21 mouse cellular contexts compared by ENCODE assay signal in genomic region chr8:94300809-94301208, GRCm38 (mm10). TPM values are rescaled to one million over a fixed set of nuclear protein-coding genes. Genes with fewer than 3 reads are reported as not detected.
DNase-seq lines count a peak whose midpoint lies in the region; ATAC-seq lines count a peak whose summit lies in the region.
"Had no signal": no experiment of that assay in that cellular context is flagged by ENCODE, and none has a peak within 500 bp of the region (broad histone marks: within the 10 kb centered on the region; RNA-seq: fewer than 3 reads in every experiment).

No protein-coding gene starts in this region.

- ATAC-seq in heart, embryonic 12.5 days (ENCODE audit: insufficient number of reproducible peaks, low FRiP score) = no peak
- ATAC-seq in lung, embryonic 15.5 days (ENCODE audit: borderline replicate concordance, extremely low read depth, low FRiP score, low TSS enrichment) = peak; percentile 69; the same call in 1 of the 2 replicates
- peak; percentile 67 for ATAC-seq in embryonic facial prominence, embryonic 14.5 days (ENCODE audit: low read depth)
- ATAC-seq: forebrain, embryonic 14.5 days had no signal

- no peaks in the 10 kb centered on the region for H3K27me3 ChIP-seq in heart, embryonic 10.5 days (ENCODE audit: insufficient read depth, poor library complexity, severe bottlenecking)
- H3K27me3 ChIP-seq in heart, embryonic 12.5 days (replicated peaks) = no peaks in the 10 kb centered on the region
- no peaks in the 10 kb centered on the region for H3K27me3 ChIP-seq in lung, embryonic 15.5 days
- no peaks in the 10 kb centered on the region for H3K27me3 ChIP-seq in embryonic facial prominence, embryonic 14.5 days (replicated peaks; ENCODE audit: control insufficient read depth, insufficient read depth, low read length)
- no peaks in the 10 kb centered on the region for H3K27me3 ChIP-seq in splenic B cell, adult 2 months (ENCODE audit: control insufficient read depth, insufficient read depth, low read length, poor library complexity, severe bottlenecking)
- H3K27me3 ChIP-seq: embryonic facial prominence, embryonic 15.5 days; heart, embryonic 13.5 days; hindbrain, embryonic 15.5 days had no signal

- H3K27ac ChIP-seq in heart, embryonic 10.5 days = no peak overlapping the region
- H3K27ac ChIP-seq in heart, embryonic 12.5 days (ENCODE audit: poor library complexity, severe bottlenecking) = no peak overlapping the region
- peak overlapping the region; percentile 72 for H3K27ac ChIP-seq in lung, embryonic 15.5 days
- no peak overlapping the region for H3K27ac ChIP-seq in embryonic facial prominence, embryonic 14.5 days (replicated peaks; ENCODE audit: low read depth, low read length)
- H3K27ac ChIP-seq: embryonic facial prominence, embryonic 15.5 days; forebrain, embryonic 10.5 days; heart, adult 2 months; heart, embryonic 13.5 days; hindbrain, embryonic 15.5 days had no signal

- H3K4me1 ChIP-seq in heart, embryonic 10.5 days = peaks cover 20% of the 10 kb centered on the region
- H3K4me1 ChIP-seq in heart, embryonic 12.5 days (replicated peaks) = peaks cover 24% of the 10 kb centered on the region
- H3K4me1 ChIP-seq in lung, embryonic 15.5 days = peaks cover 12% of the 10 kb centered on the region
- no peaks in the 10 kb centered on the region for H3K4me1 ChIP-seq in embryonic facial prominence, embryonic 14.5 days (ENCODE audit: control insufficient read depth, insufficient read depth, low read length)
- H3K4me1 ChIP-seq: embryonic facial prominence, embryonic 15.5 days had no signal

- DNase-seq in heart, embryonic 10.5 days (ENCODE audit: low spot score) = peak; percentile 52
- DNase-seq in lung, postnatal 25 days (ENCODE audit: low spot score) = no peak
- peak; percentile 44 for DNase-seq in embryonic facial prominence, embryonic 14.5 days (ENCODE audit: low spot score)
- DNase-seq in splenic B cell, adult 2 months (ENCODE audit: low read depth, low spot score) = peak; percentile 1
- no peak for DNase-seq in adrenal gland, adult 2 months
- DNase-seq in B cell, adult 2 months = no peak
- DNase-seq: adrenal gland, postnatal 14 days; cerebellum, adult 11-12 months; cerebellum, adult 9-10 months; cerebellum, postnatal 25 days; heart, adult 2 months; heart, postnatal 36 days had no signal

- no peak overlapping the region for H3K9ac ChIP-seq in heart, embryonic 12.5 days
- no peak overlapping the region for H3K9ac ChIP-seq in lung, embryonic 15.5 days
- no peak overlapping the region for H3K9ac ChIP-seq in embryonic facial prominence, embryonic 14.5 days (ENCODE audit: low read depth, low read length)
- H3K9ac ChIP-seq: embryonic facial prominence, embryonic 15.5 days; heart, embryonic 13.5 days; hindbrain, embryonic 15.5 days had no signal

- no peak overlapping the region for H3K4me2 ChIP-seq in heart, embryonic 12.5 days
- no peak overlapping the region for H3K4me2 ChIP-seq in lung, embryonic 15.5 days
- no peak overlapping the region for H3K4me2 ChIP-seq in embryonic facial prominence, embryonic 14.5 days (ENCODE audit: low read depth, low read length)
- H3K4me2 ChIP-seq: embryonic facial prominence, embryonic 15.5 days; heart, embryonic 13.5 days; hindbrain, embryonic 15.5 days had no signal

- no peaks in the 10 kb centered on the region for H3K9me3 ChIP-seq in heart, embryonic 10.5 days
- H3K9me3 ChIP-seq in heart, embryonic 12.5 days (replicated peaks) = no peaks in the 10 kb centered on the region
- H3K9me3 ChIP-seq in lung, embryonic 15.5 days = no peaks in the 10 kb centered on the region
- no peaks in the 10 kb centered on the region for H3K9me3 ChIP-seq in embryonic facial prominence, embryonic 14.5 days (ENCODE audit: control insufficient read depth, low read length)
- H3K9me3 ChIP-seq: embryonic facial prominence, embryonic 15.5 days; forebrain, embryonic 10.5 days; heart, embryonic 13.5 days; hindbrain, embryonic 15.5 days had no signal

- 73% methylated on average over 4 of the region's 4 CpGs for WGBS in heart, embryonic 10.5 days
- WGBS in heart, embryonic 12.5 days = 65% methylated on average over 4 of the region's 4 CpGs
- 66% methylated on average over 4 of the region's 4 CpGs for WGBS in lung, embryonic 15.5 days
- WGBS in embryonic facial prominence, embryonic 14.5 days = 64% methylated on average over 4 of the region's 4 CpGs

- H3K36me3 ChIP-seq in heart, embryonic 10.5 days = peaks cover 49% of the 10 kb centered on the region
- peaks cover 46% of the 10 kb centered on the region for H3K36me3 ChIP-seq in heart, embryonic 12.5 days
- peaks cover 24% of the 10 kb centered on the region for H3K36me3 ChIP-seq in lung, embryonic 15.5 days
- peaks cover 46% of the 10 kb centered on the region for H3K36me3 ChIP-seq in embryonic facial prominence, embryonic 14.5 days (ENCODE audit: control insufficient read depth, insufficient read depth, low read length)
- H3K36me3 ChIP-seq in splenic B cell, adult 2 months (ENCODE audit: control insufficient read depth, insufficient read depth, low read length, poor library complexity, severe bottlenecking) = no peaks in the 10 kb centered on the region; the same call in 1 of the 2 replicates

- H3K4me3 ChIP-seq in heart, embryonic 10.5 days = no peak overlapping the region
- no peak overlapping the region for H3K4me3 ChIP-seq in heart, embryonic 12.5 days
- H3K4me3 ChIP-seq in lung, embryonic 15.5 days = no peak overlapping the region
- no peak overlapping the region for H3K4me3 ChIP-seq in embryonic facial prominence, embryonic 14.5 days (ENCODE audit: low read depth, low read length)
- H3K4me3 ChIP-seq: embryonic facial prominence, embryonic 15.5 days; erythroblast, embryonic 14.5 days; forebrain, embryonic 10.5 days; heart, adult 2 months; heart, embryonic 13.5 days; hindbrain, embryonic 15.5 days had no signal

RNA-seq across cellular contexts. Expression of gene Slc12a3, which starts 28.2 kb away (rescaled TPM):
- polyA plus RNA-seq in heart, embryonic 10.5 days (2016; fragmentation: Nextera tagmentation; extraction: Ambion mirVana) = 0.06 TPM in 1 of 2 replicates, not detected in the other
- 0.10 TPM in 1 of 2 replicates, not detected in the other for polyA plus RNA-seq in heart, embryonic 12.5 days (2016; fragmentation: Nextera tagmentation; extraction: Ambion mirVana)
- 0.14 TPM in 1 of 2 replicates, not detected in the other for polyA plus RNA-seq in lung, embryonic 15.5 days (2015; fragmentation: Nextera tagmentation; extraction: Ambion mirVana)
- polyA plus RNA-seq in embryonic facial prominence, embryonic 14.5 days (2014; fragmentation: Nextera tagmentation; extraction: Ambion mirVana) = 0.29 TPM in 1 of 2 replicates, not detected in the other
- total RNA-seq in adrenal gland, adult 2 months (2021) = under 1 TPM in 1 of 2 experiments, not detected in 1; 0.12 TPM
- 0.10 TPM in 1 of 2 replicates, not detected in the other for polyA plus RNA-seq in adrenal gland, adult 2 months (2012; rRNA removed)
- total RNA-seq: gastrocnemius, adult 8-10 months had no signal
- polyA plus RNA-seq: erythroblast, embryonic 14.5 days; forebrain, embryonic 10.5 days; forebrain, embryonic 14.5 days; heart, embryonic 13.5 days had no signal

Comparison
In these comparisons a context has a peak if more than half of its experiments do, and no peak if none do; other contexts are left out.
1. DNase-seq: peak in heart, embryonic 10.5 days (single experiment), embryonic facial prominence, embryonic 14.5 days (single experiment) and splenic B cell, adult 2 months (single experiment); none in lung, postnatal 25 days (single experiment), adrenal gland, adult 2 months (single experiment) and B cell, adult 2 months (0 of 2).